15 mouse cellular contexts compared by ENCODE assay signal in genomic region chr2:77184049-77184571, GRCm38 (mm10). TPM values are rescaled to one million over a fixed set of nuclear protein-coding genes. Genes with fewer than 3 reads are reported as not detected.
DNase-seq lines count a peak whose midpoint lies in the region; ATAC-seq and TF ChIP-seq lines count a peak whose summit lies in the region.
"Had no signal": no experiment of that assay in that cellular context is flagged by ENCODE, and none has a peak within 500 bp of the region (broad histone marks: within the 10 kb centered on the region; RNA-seq: fewer than 3 reads in every experiment).

No protein-coding gene starts in this region.

- no peak for DNase-seq in forebrain, embryonic 10.5 days (ENCODE audit: extremely low spot score, low spot score)
- DNase-seq in heart, postnatal 0 days (ENCODE audit: low spot score), result no peak
- DNase-seq in heart, postnatal 36 days, result no peak
- DNase-seq in retina, postnatal 1 day, result peak; percentile 71
- no peak for DNase-seq in retina, embryonic 14.5 days (ENCODE audit: low spot score)
- DNase-seq in urinary bladder, postnatal 4 days (ENCODE audit: low spot score in 2 of 2), result no peak
- DNase-seq in urinary bladder, postnatal 14 days (ENCODE audit: low spot score), result no peak
- DNase-seq: cerebellum, adult 11 months; kidney, adult 8-10 months; right cerebral cortex, postnatal 14 days; thymus, postnatal 4 days had no signal

- no peaks in the 10 kb centered on the region for H3K9me3 ChIP-seq in forebrain, embryonic 16.5 days (ENCODE audit: control insufficient read depth, low read length)
- no peaks in the 10 kb centered on the region for H3K9me3 ChIP-seq in forebrain, embryonic 10.5 days
- H3K9me3 ChIP-seq in heart, postnatal 0 days (replicated peaks; ENCODE audit: control insufficient read depth, low read length), result no peaks in the 10 kb centered on the region

- H3K9ac ChIP-seq in forebrain, embryonic 16.5 days (replicated peaks; ENCODE audit: low read depth, low read length), result no peak overlapping the region
- H3K9ac ChIP-seq in heart, postnatal 0 days (replicated peaks; ENCODE audit: low read depth, low read length), result no peak overlapping the region
- H3K9ac ChIP-seq: liver, embryonic 14.5 days had no signal

- no peaks in the 10 kb centered on the region for H3K4me1 ChIP-seq in forebrain, embryonic 16.5 days (replicated peaks; ENCODE audit: control insufficient read depth, insufficient read depth, low read length)
- no peaks in the 10 kb centered on the region for H3K4me1 ChIP-seq in forebrain, embryonic 10.5 days
- peaks cover 40% of the 10 kb centered on the region for H3K4me1 ChIP-seq in heart, postnatal 0 days (ENCODE audit: control insufficient read depth, insufficient read depth)

- peaks cover 10% of the 10 kb centered on the region; the same call in 1 of the 2 replicates for H3K36me3 ChIP-seq in forebrain, embryonic 16.5 days (ENCODE audit: control insufficient read depth, insufficient read depth)
- H3K36me3 ChIP-seq in forebrain, embryonic 10.5 days (replicated peaks), result peaks cover 41% of the 10 kb centered on the region
- H3K36me3 ChIP-seq in heart, postnatal 0 days (replicated peaks; ENCODE audit: control insufficient read depth, insufficient read depth, low read length), result peaks cover 15% of the 10 kb centered on the region; the same call in 1 of the 2 replicates

- WGBS in forebrain, embryonic 16.5 days, result 38% methylated on average over 8 of the region's 8 CpGs
- WGBS in forebrain, embryonic 10.5 days, result 90% methylated on average over 8 of the region's 8 CpGs
- 25% methylated on average over 8 of the region's 8 CpGs for WGBS in heart, postnatal 0 days

- intact Hi-C loops in heart, postnatal 36 days (cut with DNase I), result no loop called here

- TF ChIP-seq EP300 in heart, postnatal 0 days (IDR thresholded peaks at IDR 0.05; ENCODE audit: low read depth), result no peak

- no peak overlapping the region for H3K4me2 ChIP-seq in forebrain, embryonic 16.5 days (ENCODE audit: low read length)
- H3K4me2 ChIP-seq in heart, postnatal 0 days (ENCODE audit: low read depth, low read length), result no peak overlapping the region

- H3K4me3 ChIP-seq in forebrain, embryonic 16.5 days (replicated peaks; ENCODE audit: low read length), result no peak overlapping the region
- no peak overlapping the region for H3K4me3 ChIP-seq in forebrain, embryonic 10.5 days
- no peak overlapping the region for H3K4me3 ChIP-seq in heart, postnatal 0 days (ENCODE audit: low read depth, low read length)
- H3K4me3 ChIP-seq: layer of hippocampus, adult 2 months had no signal

- no peak for TF ChIP-seq CTCF in heart, postnatal 0 days (IDR thresholded peaks at IDR 0.05; ENCODE audit: low read depth)

- no peaks in the 10 kb centered on the region for H3K27me3 ChIP-seq in forebrain, embryonic 16.5 days (replicated peaks; ENCODE audit: control insufficient read depth, insufficient read depth, low read length)
- no peaks in the 10 kb centered on the region for H3K27me3 ChIP-seq in forebrain, embryonic 10.5 days (ENCODE audit: poor library complexity, severe bottlenecking)
- H3K27me3 ChIP-seq in heart, postnatal 0 days (ENCODE audit: control insufficient read depth, insufficient read depth, low read length), result no peaks in the 10 kb centered on the region

- peak; percentile 49 for ATAC-seq in forebrain, embryonic 16.5 days
- ATAC-seq in heart, postnatal 0 days (ENCODE audit: insufficient read depth, low read depth), result no peak

- H3K27ac ChIP-seq in forebrain, embryonic 16.5 days (ENCODE audit: low read length), result 0 out of 2 replicates have a peak overlapping the region, but pooled peaks have one; percentile 16
- H3K27ac ChIP-seq in forebrain, embryonic 10.5 days, result no peak overlapping the region
- H3K27ac ChIP-seq in heart, postnatal 0 days (ENCODE audit: low read depth), result peak overlapping the region; percentile 91
- H3K27ac ChIP-seq: layer of hippocampus, adult 2 months; liver, embryonic 14.5 days had no signal

RNA-seq across cellular contexts. Expression of gene Ccdc141, which starts 13.7 kb away (rescaled TPM):
- polyA plus RNA-seq in forebrain, embryonic 16.5 days (2015; fragmentation: Nextera tagmentation; extraction: Ambion mirVana), result 4.8 and 6.1 TPM in 2 replicates
- 2.6 and 3.1 TPM in 2 replicates for polyA plus RNA-seq in forebrain, embryonic 10.5 days (2016; fragmentation: Nextera tagmentation; extraction: Ambion mirVana)
- 162 and 219 TPM in 2 replicates for total RNA-seq in heart, postnatal 0 days (2014; rRNA removed; ENCODE audit: low replicate concordance)
- polyA plus RNA-seq in heart, postnatal 0 days (2015; fragmentation: Nextera tagmentation; extraction: Ambion mirVana), result 135 and 139 TPM in 2 replicates
- total RNA-seq in heart, postnatal 36 days (2021), result 100 to 1,000 TPM; 196 to 201 TPM
- total RNA-seq: granulocyte monocyte progenitor cell, adult 5-6 weeks had no signal

Comparison
In these comparisons a context has a peak if more than half of its experiments do, and no peak if none do; other contexts are left out.
1. RNA of gene Ccdc141, which starts 13.7 kb away (polyA plus RNA-seq): 135 to 139 TPM in heart, postnatal 0 days; 4.8 to 6.1 TPM in forebrain, embryonic 16.5 days and 2.6 to 3.1 TPM in forebrain, embryonic 10.5 days; every median in the first group is over 10 times any median in the second.